Mouse (Mus musculus) neural tube, embryonic 11.5 days (tissue): ENCODE measurements around the gene Cldn10. TPM values are rescaled to one million over a fixed set of nuclear protein-coding genes. Genes with fewer than 3 reads are reported as not detected.
"Not testable (repeated sequence)": the region's sequence is repeated elsewhere in the genome, so short reads cannot be mapped to it uniquely, and the experiment has no call there.

ENCODE experiments used
- ATAC-seq: fragments of 200-750 bp; cut with Nextera tagmentation; 2 replicates; pipeline ENCODE4 v1.8.0; 2017; ENCODE audit warnings: moderate number of reproducible peaks, mild to moderate bottlenecking, moderate TSS enrichment, moderate library complexity; ENCODE audit not compliant: insufficient read depth, low FRiP score, low TSS enrichment
- DNase-seq: peaks from one replicate; pipeline ENCODE4 v3.0.0-alpha.2; 2015; ENCODE audit warnings: low spot score
- H3K27ac ChIP-seq: fragments of 300-500 bp; sonication (generic); 2 replicates; pipeline ENCODE4 v1.5.1; 2014; ENCODE audit warnings: low read depth, mild to moderate bottlenecking, low read length
- H3K27me3 ChIP-seq: fragments of 300-500 bp; sonication (generic); 2 replicates; pipeline ENCODE4 v1.6.1; 2014; ENCODE audit warnings: mild to moderate bottlenecking, low read length, mixed read lengths; ENCODE audit not compliant: control insufficient read depth, insufficient read depth
- H3K36me3 ChIP-seq: fragments of 300-500 bp; sonication (generic); 2 replicates; pipeline ENCODE4 v1.6.1; 2014; ENCODE audit warnings: mild to moderate bottlenecking, low read length, moderate library complexity, mixed read lengths; ENCODE audit not compliant: control insufficient read depth, insufficient read depth
- H3K4me1 ChIP-seq: fragments of 300-500 bp; sonication (generic); 2 replicates; pipeline ENCODE4 v1.6.1; 2014; ENCODE audit warnings: low read length, mixed read lengths; ENCODE audit not compliant: control insufficient read depth, insufficient read depth
- H3K4me2 ChIP-seq: fragments of 300-500 bp; sonication (generic); 2 replicates; pipeline ENCODE4 v1.6.1; 2014; ENCODE audit warnings: low read depth, mild to moderate bottlenecking, moderate library complexity
- H3K4me3 ChIP-seq: fragments of 300-500 bp; sonication (generic); 2 replicates; pipeline ENCODE4 v1.5.1; 2014; ENCODE audit warnings: low read depth, low read length
- H3K9ac ChIP-seq: fragments of 300-500 bp; sonication (generic); 2 replicates; pipeline ENCODE4 v1.6.1; 2014; ENCODE audit warnings: mild to moderate bottlenecking, low read length
- H3K9me3 ChIP-seq: fragments of 300-500 bp; sonication (generic); 2 replicates; pipeline ENCODE4 v1.6.1; 2016; ENCODE audit warnings: low read length; ENCODE audit not compliant: control insufficient read depth
- WGBS: fragments of 180-500 bp; shearing (Covaris S2); extraction: QIAGEN DNeasy Blood & Tissue Kit; methylation state at CpG from one replicate; pipeline ENCODE4 v1.1.7; 2014; 5-methylcytosine and 5-hydroxymethylcytosine counted together
- polyA plus RNA-seq: library from polyadenylated mRNA; unstranded; fragments of >200 nt; fragmentation: Nextera tagmentation; extraction: Ambion mirVana; gene quantifications from 2 replicates; pipeline ENCODE4 v1.2.1, GENCODE M21; 2014

Cldn10 gene
- polyA plus RNA-seq, 1 experiment from 2014 or later, result 0.38 TPM

GRCm38 (mm10) chr14:118807653-118808052 lies 19.9 kb downstream of the Cldn10 start:
- no peak for DNase-seq
- 94% methylated on average over 5 of the region's 5 CpGs for WGBS
- Histone ChIP-seq H3K4me2 (no peak overlapping the region), H3K9me3 (no peaks in the 10 kb centered on the region), H3K27ac (no peak overlapping the region), H3K9ac (no peak overlapping the region), H3K4me1 (no peaks in the 10 kb centered on the region), H3K27me3 (no peaks in the 10 kb centered on the region), H3K36me3 (no peaks in the 10 kb centered on the region), H3K4me3 (no peak overlapping the region)
- no peak for ATAC-seq

GRCm38 (mm10) chr14:118808183-118808582 lies 20.5 kb downstream of the Cldn10 start:
- H3K4me1 ChIP-seq, ATAC-seq, H3K4me2 ChIP-seq, H3K27me3 ChIP-seq, H3K27ac ChIP-seq, H3K9ac ChIP-seq, DNase-seq, H3K36me3 ChIP-seq, H3K9me3 ChIP-seq, H3K4me3 ChIP-seq: not testable (repeated sequence)
- 77% methylated on average over 2 of the region's 2 CpGs for WGBS

- no peaks in the 10 kb centered on the region for H3K27me3 ChIP-seq
- no peaks in the 10 kb centered on the region for H3K4me1 ChIP-seq
- WGBS, result 83% methylated on average over 4 of the region's 4 CpGs
- no peak overlapping the region for H3K4me2 ChIP-seq
- no peak for ATAC-seq
- no peak overlapping the region for H3K4me3 ChIP-seq
- H3K36me3 ChIP-seq, result no peaks in the 10 kb centered on the region
- no peak for DNase-seq
- no peak overlapping the region for H3K9ac ChIP-seq
- no peak overlapping the region for H3K27ac ChIP-seq
- no peaks in the 10 kb centered on the region for H3K9me3 ChIP-seq
These were observed 22.0 kb downstream of the Cldn10 start for GRCm38 (mm10) chr14:118809686-118810085.

GRCm38 (mm10) chr14:118811256-118811655 lies 23.5 kb downstream of the Cldn10 start:
- not testable (repeated sequence) for H3K9me3 ChIP-seq

GRCm38 (mm10) chr14:118813111-118813510 lies 25.4 kb downstream of the Cldn10 start:
- H3K27me3 ChIP-seq, result no peaks in the 10 kb centered on the region
- H3K9ac ChIP-seq, result no peak overlapping the region
- no peak overlapping the region for H3K4me2 ChIP-seq
- H3K9me3 ChIP-seq, result no peaks in the 10 kb centered on the region
- ATAC-seq, result no peak
- no peak for DNase-seq
- H3K4me1 ChIP-seq, result no peaks in the 10 kb centered on the region
- H3K4me3 ChIP-seq, result no peak overlapping the region
- H3K36me3 ChIP-seq, result no peaks in the 10 kb centered on the region
- no peak overlapping the region for H3K27ac ChIP-seq
- 74% methylated on average over 7 of the region's 7 CpGs for WGBS

More at GRCm38 (mm10) chr14:118811256-118811655, 23.5 kb downstream of the Cldn10 start:
- not testable (repeated sequence) for H3K4me1 ChIP-seq, DNase-seq, H3K4me2 ChIP-seq, H3K4me3 ChIP-seq, H3K9ac ChIP-seq, H3K27ac ChIP-seq, H3K27me3 ChIP-seq, ATAC-seq, H3K36me3 ChIP-seq

GRCm38 (mm10) chr14:118816503-118816902 lies 28.8 kb downstream of the Cldn10 start:
- Histone ChIP-seq H3K4me3 (no peak overlapping the region), H3K4me2 (no peak overlapping the region), H3K9ac (no peak overlapping the region), H3K9me3 (no peaks in the 10 kb centered on the region), H3K27ac (no peak overlapping the region), H3K4me1 (no peaks in the 10 kb centered on the region), H3K27me3 (no peaks in the 10 kb centered on the region), H3K36me3 (no peaks in the 10 kb centered on the region)
- 16% methylated on average over 4 of the region's 4 CpGs for WGBS
- ATAC-seq (no peak; the same call in 1 of the 2 replicates), DNase-seq (peak; percentile 56)

GRCm38 (mm10) chr14:118820111-118820510 lies 32.4 kb downstream of the Cldn10 start:
- no peaks in the 10 kb centered on the region for H3K4me1 ChIP-seq
- no peak overlapping the region for H3K9ac ChIP-seq
- WGBS, result 13% methylated on average over 8 of the region's 8 CpGs
- H3K4me2 ChIP-seq, result no peak overlapping the region
- H3K27ac ChIP-seq, result no peak overlapping the region
- DNase-seq (peak; percentile 55), ATAC-seq (0 out of 2 replicates have a peak, but pooled peaks have one; percentile 57)
- no peak overlapping the region for H3K4me3 ChIP-seq
- H3K9me3 ChIP-seq, result no peaks in the 10 kb centered on the region
- no peaks in the 10 kb centered on the region for H3K36me3 ChIP-seq
- no peaks in the 10 kb centered on the region for H3K27me3 ChIP-seq

- H3K36me3 ChIP-seq, result no peaks in the 10 kb centered on the region
- H3K9ac ChIP-seq, result no peak overlapping the region
- no peaks in the 10 kb centered on the region for H3K27me3 ChIP-seq
- no peaks in the 10 kb centered on the region for H3K4me1 ChIP-seq
- DNase-seq (no peak), ATAC-seq (no peak)
- no peaks in the 10 kb centered on the region for H3K9me3 ChIP-seq
- 91% methylated on average over 4 of the region's 4 CpGs for WGBS
- H3K27ac ChIP-seq, result no peak overlapping the region
- H3K4me3 ChIP-seq, result no peak overlapping the region
- H3K4me2 ChIP-seq, result no peak overlapping the region
These were observed 35.1 kb downstream of the Cldn10 start for GRCm38 (mm10) chr14:118822816-118823215.

- H3K4me2 ChIP-seq, result no peak overlapping the region
- no peak overlapping the region for H3K27ac ChIP-seq
- no peak overlapping the region for H3K4me3 ChIP-seq
- no peaks in the 10 kb centered on the region for H3K27me3 ChIP-seq
- ATAC-seq (no peak), DNase-seq (no peak)
- H3K4me1 ChIP-seq, result no peaks in the 10 kb centered on the region
- no peaks in the 10 kb centered on the region for H3K36me3 ChIP-seq
- H3K9ac ChIP-seq, result no peak overlapping the region
- no peaks in the 10 kb centered on the region for H3K9me3 ChIP-seq
- WGBS, result 87% methylated on average over 6 of the region's 6 CpGs
These were observed 35.6 kb downstream of the Cldn10 start for GRCm38 (mm10) chr14:118823313-118823712.
